Mouse (Mus musculus): ENCODE data around the gene Dstn. TPM values are rescaled to one million over a fixed set of nuclear protein-coding genes. Genes with fewer than 3 reads are reported as not detected.

Dstn gene
- total RNA-seq, 2 experiments from 2014 or later = 154 to 157 TPM

- no peak for TF ChIP-seq CTCF (IDR thresholded peaks at IDR 0.05)
- H3K27ac ChIP-seq = no peak overlapping the region
- DNase-seq (ENCODE audit: extremely low spot score in 1 of 2, low spot score in 2 of 2) = no peak
- intact Hi-C loops (cut with DNase I) = no loop called here
- no peak overlapping the region for H3K4me3 ChIP-seq
Observed at GRCm38 (mm10) chr2:143991964-143992672, 77.0 kb downstream of the Dstn start.

Other genes starting within 250 kb of the Dstn start
- gene Bfsp1, start 52.1 kb upstream of the Dstn start, total RNA-seq (2021) = 1 to 10 TPM in 1 of 2 experiments, under 1 TPM in 1; 0.88 to 1.1 TPM
- 10 to 100 TPM; 61.2 to 65.6 TPM for gene Rrbp1, start 95.9 kb downstream of the Dstn start, total RNA-seq (2021)
- gene Banf2, start 117.7 kb downstream of the Dstn start, total RNA-seq (2021) = not detected